Mouse (Mus musculus) bone marrow, adult 2 months (tissue): ENCODE measurements around the gene Kalrn.

Source experiments
- CTCF ChIP-seq: fragments of 200-500 bp; IDR thresholded peaks from 2 replicates; pipeline ENCODE4 v1.5.1; 2011; ENCODE audit warnings: low read length, control low read depth; ENCODE audit not compliant: control insufficient read depth, insufficient read depth
- POLR2A ChIP-seq: fragments of 200-500 bp; IDR thresholded peaks from 2 replicates; pipeline ENCODE4 v1.6.1; 2011; ENCODE audit warnings: low read depth, mild to moderate bottlenecking, control low read depth, low read length, borderline replicate concordance; ENCODE audit not compliant: control insufficient read depth

- no peak for TF ChIP-seq POLR2A
- TF ChIP-seq CTCF = no peak
Measured at GRCm38 (mm10) chr16:34078732-34079131, 494.6 kb downstream of the Kalrn start.
